In genomic region chr16:33891099-33891498, GRCm38 (mm10) we compare ENCODE assay signal across 8 mouse cellular contexts.
DNase-seq lines count a peak whose midpoint lies in the region; ATAC-seq lines count a peak whose summit lies in the region.

No protein-coding gene starts in this region.

- 68% methylated on average over 8 of the region's 8 CpGs for WGBS in hindbrain, embryonic 10.5 days
- 78% methylated on average over 8 of the region's 8 CpGs for WGBS in hindbrain, embryonic 13.5 days
- WGBS in intestine, embryonic 15.5 days = 58% methylated on average over 8 of the region's 8 CpGs
- WGBS in liver, embryonic 16.5 days (ENCODE audit: insufficient replicate concordance) = 57% methylated on average over 8 of the region's 8 CpGs

- 0 out of 2 replicates have a peak overlapping the region, but pooled peaks have one; percentile 4 for H3K27ac ChIP-seq in hindbrain, embryonic 10.5 days
- no peak overlapping the region for H3K27ac ChIP-seq in hindbrain, embryonic 13.5 days
- H3K27ac ChIP-seq in intestine, embryonic 15.5 days = peak overlapping the region; percentile 51
- H3K27ac ChIP-seq in liver, embryonic 16.5 days (ENCODE audit: low read length) = peak overlapping the region; percentile 29

- no peak overlapping the region for H3K4me2 ChIP-seq in hindbrain, embryonic 13.5 days
- H3K4me2 ChIP-seq in intestine, embryonic 15.5 days (replicated peaks) = peak overlapping the region; percentile 43; the same call in 1 of the 2 replicates
- H3K4me2 ChIP-seq in liver, embryonic 16.5 days (ENCODE audit: low read depth, low read length) = no peak overlapping the region

- ATAC-seq in hindbrain, embryonic 13.5 days (ENCODE audit: low FRiP score) = no peak
- no peak for ATAC-seq in intestine, embryonic 15.5 days
- peak; percentile 43 for ATAC-seq in liver, embryonic 16.5 days (ENCODE audit: low read depth)

- no peak overlapping the region for H3K4me3 ChIP-seq in hindbrain, embryonic 10.5 days
- H3K4me3 ChIP-seq in hindbrain, embryonic 13.5 days = no peak overlapping the region
- no peak overlapping the region for H3K4me3 ChIP-seq in intestine, embryonic 15.5 days (replicated peaks)
- no peak overlapping the region for H3K4me3 ChIP-seq in liver, embryonic 16.5 days (ENCODE audit: low read depth, low read length)

- no peak overlapping the region for H3K9ac ChIP-seq in hindbrain, embryonic 13.5 days
- no peak overlapping the region for H3K9ac ChIP-seq in intestine, embryonic 15.5 days
- H3K9ac ChIP-seq in liver, embryonic 16.5 days (ENCODE audit: low read depth, low read length) = no peak overlapping the region

- no peaks in the 10 kb centered on the region for H3K27me3 ChIP-seq in hindbrain, embryonic 10.5 days (ENCODE audit: insufficient read depth, poor library complexity, severe bottlenecking)
- no peaks in the 10 kb centered on the region for H3K27me3 ChIP-seq in hindbrain, embryonic 13.5 days
- H3K27me3 ChIP-seq in intestine, embryonic 15.5 days (replicated peaks) = no peaks in the 10 kb centered on the region
- H3K27me3 ChIP-seq in liver, embryonic 16.5 days (ENCODE audit: control insufficient read depth, insufficient read depth, low read depth, low read length) = no peaks in the 10 kb centered on the region

- H3K9me3 ChIP-seq in hindbrain, embryonic 10.5 days = no peaks in the 10 kb centered on the region
- H3K9me3 ChIP-seq in hindbrain, embryonic 13.5 days = no peaks in the 10 kb centered on the region
- no peaks in the 10 kb centered on the region for H3K9me3 ChIP-seq in intestine, embryonic 15.5 days
- no peaks in the 10 kb centered on the region for H3K9me3 ChIP-seq in liver, embryonic 16.5 days (replicated peaks; ENCODE audit: control insufficient read depth, low read length)

- no peaks in the 10 kb centered on the region for H3K36me3 ChIP-seq in hindbrain, embryonic 10.5 days
- no peaks in the 10 kb centered on the region for H3K36me3 ChIP-seq in hindbrain, embryonic 13.5 days
- no peaks in the 10 kb centered on the region for H3K36me3 ChIP-seq in intestine, embryonic 15.5 days
- H3K36me3 ChIP-seq in liver, embryonic 16.5 days (ENCODE audit: control insufficient read depth, insufficient read depth) = no peaks in the 10 kb centered on the region

- DNase-seq in hindbrain, embryonic 10.5 days (ENCODE audit: low spot score) = no peak
- peak; percentile 87 for DNase-seq in adrenal gland, adult 8-10 months
- DNase-seq in cerebellum, adult 18-20 months = no peak
- no peak for DNase-seq in cerebellum, adult 11 months
- DNase-seq in right cerebral cortex, adult 18-20 months = no peak

- peaks cover 45% of the 10 kb centered on the region for H3K4me1 ChIP-seq in hindbrain, embryonic 10.5 days (replicated peaks)
- H3K4me1 ChIP-seq in hindbrain, embryonic 13.5 days (replicated peaks) = peaks cover 27% of the 10 kb centered on the region
- H3K4me1 ChIP-seq in intestine, embryonic 15.5 days (replicated peaks) = peaks cover 52% of the 10 kb centered on the region
- H3K4me1 ChIP-seq in liver, embryonic 16.5 days (ENCODE audit: control insufficient read depth, low read depth, low read length) = peaks cover 36% of the 10 kb centered on the region
